Mouse (Mus musculus): ENCODE measurements around the gene Padi6. TPM values are rescaled to one million over a fixed set of nuclear protein-coding genes. Genes with fewer than 3 reads are reported as not detected.
A peak's percentile ranks its signal among the peaks of the same experiment; 100 is the strongest.

Gene Padi6
- polyA plus RNA-seq, 1 experiment from 2014 or later, result not detected

DNA sequence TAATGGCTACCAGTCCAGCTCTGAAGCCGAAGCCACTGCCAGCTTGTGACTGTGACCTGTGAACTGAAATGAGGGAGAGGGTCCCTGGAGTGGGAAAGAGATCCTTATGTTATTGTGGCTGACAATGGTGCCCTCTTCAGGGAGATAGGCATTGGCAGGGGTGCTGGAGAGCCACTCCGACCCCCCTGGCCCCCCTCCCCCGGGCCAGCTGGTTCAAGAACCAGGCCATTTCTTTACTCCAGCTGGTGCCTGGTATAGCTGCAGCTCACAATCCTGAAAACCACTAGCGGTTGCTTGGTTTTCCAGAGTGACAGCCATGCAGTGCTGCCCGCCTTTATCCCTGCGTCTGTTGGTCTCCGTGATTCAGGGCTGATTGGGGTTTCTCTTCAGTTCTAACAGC is 33.3 kb downstream of the Padi6 start:
- H3K4me2 ChIP-seq, result no peak overlapping the region
- peaks cover 57% of the 10 kb centered on the region for H3K4me1 ChIP-seq (replicated peaks)
- H3K9ac ChIP-seq, result no peak overlapping the region
- no peaks in the 10 kb centered on the region for H3K27me3 ChIP-seq
- H3K36me3 ChIP-seq (replicated peaks), result peaks cover 100% of the 10 kb centered on the region
- H3K27ac ChIP-seq (replicated peaks), result no peak overlapping the region
- H3K9me3 ChIP-seq (replicated peaks), result no peaks in the 10 kb centered on the region
- WGBS (ENCODE audit: insufficient replicate concordance), result 84% methylated on average over 7 of the region's 7 CpGs
- ATAC-seq (ENCODE audit: insufficient read depth), result no peak
- no peak overlapping the region for H3K4me3 ChIP-seq (replicated peaks)

DNA sequence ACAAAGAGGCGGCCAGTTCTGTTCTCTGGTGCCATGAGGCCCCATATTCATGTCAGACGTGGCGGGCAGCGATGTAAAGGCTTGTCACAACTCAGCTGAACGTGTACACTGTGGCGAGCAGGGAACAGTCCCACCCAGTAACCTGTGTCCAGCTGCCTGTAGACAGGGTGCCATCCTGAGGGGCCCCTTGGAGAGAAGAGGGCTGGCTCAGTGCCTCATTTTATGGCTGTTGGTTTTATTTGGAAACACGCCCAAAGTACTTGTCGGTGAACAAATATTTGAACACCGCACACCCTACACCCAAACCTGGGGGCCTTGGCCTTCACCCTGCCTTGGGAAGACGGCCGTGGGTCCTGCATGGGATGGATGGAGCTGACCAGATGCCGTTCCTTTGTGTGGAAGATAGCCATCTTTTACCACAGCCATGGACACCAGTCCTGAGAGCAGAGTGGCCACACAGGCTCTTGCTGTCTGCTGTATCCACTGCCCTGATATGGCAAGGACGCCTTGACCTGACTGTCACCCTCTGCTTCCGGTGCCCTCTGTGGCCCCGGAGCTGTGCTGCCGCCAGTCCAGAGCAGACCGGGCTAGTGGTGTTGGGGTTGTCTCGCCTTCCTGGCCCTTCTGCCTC is 34.0 kb downstream of the Padi6 start:
- peaks cover 62% of the 10 kb centered on the region for H3K4me1 ChIP-seq (replicated peaks)
- H3K9me3 ChIP-seq (replicated peaks), result no peaks in the 10 kb centered on the region
- no peak overlapping the region for H3K9ac ChIP-seq
- H3K4me3 ChIP-seq (replicated peaks), result no peak overlapping the region
- WGBS (ENCODE audit: insufficient replicate concordance), result 72% methylated on average over 18 of the region's 18 CpGs
- no peak for ATAC-seq (ENCODE audit: insufficient read depth)
- H3K36me3 ChIP-seq (replicated peaks), result peaks cover 95% of the 10 kb centered on the region
- H3K27me3 ChIP-seq, result no peaks in the 10 kb centered on the region
- no peak overlapping the region for H3K27ac ChIP-seq (replicated peaks)
- no peak overlapping the region for H3K4me2 ChIP-seq

DNA sequence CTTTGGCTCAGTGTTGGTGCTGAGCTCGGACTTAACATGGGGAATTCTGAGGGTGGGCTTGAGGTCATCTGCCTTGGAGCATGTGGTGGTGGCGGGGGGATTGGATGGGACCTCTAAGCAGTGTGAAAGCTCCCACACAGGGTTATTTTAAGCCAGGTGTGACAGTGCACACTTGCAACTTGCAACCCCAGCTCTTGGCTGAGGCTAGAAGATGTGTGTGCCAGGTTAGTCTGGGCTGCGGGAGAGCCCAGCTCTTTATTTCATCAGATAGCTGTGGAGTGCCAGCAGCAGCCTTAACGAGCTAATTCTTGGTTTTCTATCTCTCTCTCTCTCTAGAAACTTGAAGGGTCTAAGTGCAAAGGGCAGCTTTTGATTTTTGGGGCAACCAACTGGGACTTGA is 34.8 kb downstream of the Padi6 start:
- ATAC-seq (ENCODE audit: insufficient read depth), result no peak
- H3K4me1 ChIP-seq (replicated peaks), result peaks cover 65% of the 10 kb centered on the region
- H3K4me2 ChIP-seq, result no peak overlapping the region
- no peak overlapping the region for H3K4me3 ChIP-seq (replicated peaks)
- peaks cover 87% of the 10 kb centered on the region for H3K36me3 ChIP-seq (replicated peaks)
- no peak overlapping the region for H3K9ac ChIP-seq
- H3K27me3 ChIP-seq, result no peaks in the 10 kb centered on the region
- H3K27ac ChIP-seq (replicated peaks), result no peak overlapping the region
- 69% methylated on average over 4 of the region's 4 CpGs for WGBS (ENCODE audit: insufficient replicate concordance)
- no peaks in the 10 kb centered on the region for H3K9me3 ChIP-seq (replicated peaks)

DNA sequence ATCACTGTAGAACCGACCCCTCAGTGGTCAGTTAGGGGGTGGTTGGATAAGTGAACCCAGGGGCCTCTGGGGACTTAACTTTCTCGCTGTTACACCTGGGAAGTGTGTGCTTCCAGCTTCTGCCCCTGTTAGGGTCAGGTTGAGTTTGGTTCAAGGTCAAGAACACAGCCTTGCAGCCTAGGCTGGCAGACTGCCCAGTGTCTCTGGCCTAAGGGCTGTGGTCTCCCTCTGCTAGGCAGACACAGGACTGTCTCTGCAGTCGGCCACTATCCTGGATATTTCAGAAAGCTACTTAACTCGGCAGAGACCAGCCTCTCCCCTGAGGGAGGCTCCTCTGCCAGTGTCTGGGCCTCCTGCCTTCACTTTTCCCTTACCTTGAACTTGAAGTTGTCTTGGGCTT is 38.3 kb downstream of the Padi6 start:
- H3K36me3 ChIP-seq (replicated peaks), result peaks cover 53% of the 10 kb centered on the region
- no peaks in the 10 kb centered on the region for H3K9me3 ChIP-seq (replicated peaks)
- peak overlapping the region; percentile 89 for H3K27ac ChIP-seq (replicated peaks)
- peaks cover 84% of the 10 kb centered on the region for H3K4me1 ChIP-seq (replicated peaks)
- H3K9ac ChIP-seq, result peak overlapping the region; percentile 99
- peak overlapping the region; percentile 90 for H3K4me2 ChIP-seq
- peak overlapping the region; percentile 96 for H3K4me3 ChIP-seq (replicated peaks)
- no peaks in the 10 kb centered on the region for H3K27me3 ChIP-seq
- no peak for ATAC-seq (ENCODE audit: insufficient read depth)
- 41% methylated on average over 4 of the region's 4 CpGs for WGBS (ENCODE audit: insufficient replicate concordance)

DNA sequence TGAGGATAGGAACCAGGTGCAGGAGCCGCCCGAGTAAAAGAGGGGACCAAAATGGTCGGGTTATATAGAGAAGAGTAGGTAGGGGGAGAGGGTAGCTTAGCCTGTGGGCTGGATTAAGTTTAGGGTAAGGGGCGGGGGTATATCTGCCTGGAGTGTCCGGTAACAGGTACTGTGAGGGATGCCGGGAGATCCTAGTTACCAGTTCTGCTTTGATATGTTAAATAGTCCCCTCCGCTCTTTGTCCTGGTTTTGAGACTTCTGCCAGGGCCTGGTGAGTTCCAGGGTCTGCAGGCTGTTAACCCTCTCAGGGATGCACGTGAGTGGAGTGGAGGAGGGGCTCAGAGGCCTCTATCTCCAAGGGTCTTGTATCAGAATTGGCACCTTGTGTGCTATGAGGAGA is 38.8 kb downstream of the Padi6 start:
- H3K4me3 ChIP-seq (replicated peaks), result peak overlapping the region; percentile 96
- ATAC-seq (ENCODE audit: insufficient read depth), result no peak
- no peaks in the 10 kb centered on the region for H3K9me3 ChIP-seq (replicated peaks)
- WGBS (ENCODE audit: insufficient replicate concordance), result 23% methylated on average over 8 of the region's 8 CpGs
- H3K9ac ChIP-seq, result peak overlapping the region; percentile 99
- H3K36me3 ChIP-seq (replicated peaks), result peaks cover 47% of the 10 kb centered on the region
- H3K27ac ChIP-seq (replicated peaks), result peak overlapping the region; percentile 89
- H3K4me1 ChIP-seq (replicated peaks), result peaks cover 84% of the 10 kb centered on the region
- H3K27me3 ChIP-seq, result no peaks in the 10 kb centered on the region
- H3K4me2 ChIP-seq, result peak overlapping the region; percentile 90

DNA sequence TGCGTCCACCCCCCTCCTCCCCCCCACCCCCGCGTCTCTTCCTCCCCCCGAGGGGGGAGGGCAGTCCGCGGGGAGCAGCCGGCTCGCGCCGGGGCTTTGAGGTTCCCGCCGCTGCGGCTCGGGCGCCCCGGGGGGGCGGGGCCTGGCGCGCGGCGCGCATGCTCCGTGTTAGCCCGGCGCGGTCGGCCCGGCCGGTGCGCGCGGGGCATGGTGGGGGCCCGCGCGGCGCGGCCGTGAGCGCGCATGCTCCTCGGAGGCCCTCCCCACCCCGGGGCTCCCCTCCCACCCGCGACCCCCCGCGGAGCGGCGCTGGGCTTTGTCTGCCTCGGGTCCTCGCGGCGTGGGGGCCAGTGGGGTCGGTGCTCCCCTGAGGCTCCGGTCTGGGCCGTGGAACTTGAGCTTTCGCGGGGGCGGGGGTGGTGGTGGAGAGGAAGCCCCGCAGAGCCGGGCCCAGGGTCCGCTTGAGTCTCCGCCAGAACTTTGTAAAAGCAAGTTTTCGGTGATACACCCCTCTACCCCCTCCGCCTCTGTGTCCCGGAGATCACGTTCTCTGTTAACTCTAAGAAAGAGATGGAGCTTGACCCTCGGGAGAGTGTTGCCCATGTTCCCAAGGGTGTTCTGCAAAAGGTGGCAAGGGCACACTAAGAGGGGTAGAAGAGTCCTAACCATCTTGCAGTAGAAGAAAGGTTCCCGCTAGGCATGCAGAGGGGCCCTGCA is 39.7 kb downstream of the Padi6 start:
- Histone ChIP-seq H3K4me3 (replicated peaks) (peak overlapping the region; percentile 96), H3K36me3 (replicated peaks) (peaks cover 39% of the 10 kb centered on the region), H3K27me3 (no peaks in the 10 kb centered on the region), H3K4me1 (replicated peaks) (peaks cover 83% of the 10 kb centered on the region), H3K9ac (peak overlapping the region; percentile 99), H3K27ac (replicated peaks) (peak overlapping the region; percentile 89), H3K9me3 (replicated peaks) (no peaks in the 10 kb centered on the region), H3K4me2 (peak overlapping the region; percentile 90)
- ATAC-seq (ENCODE audit: insufficient read depth), result peak; percentile 77
- under 1% methylated on average over 53 of the region's 68 CpGs for WGBS (ENCODE audit: insufficient replicate concordance)

DNA sequence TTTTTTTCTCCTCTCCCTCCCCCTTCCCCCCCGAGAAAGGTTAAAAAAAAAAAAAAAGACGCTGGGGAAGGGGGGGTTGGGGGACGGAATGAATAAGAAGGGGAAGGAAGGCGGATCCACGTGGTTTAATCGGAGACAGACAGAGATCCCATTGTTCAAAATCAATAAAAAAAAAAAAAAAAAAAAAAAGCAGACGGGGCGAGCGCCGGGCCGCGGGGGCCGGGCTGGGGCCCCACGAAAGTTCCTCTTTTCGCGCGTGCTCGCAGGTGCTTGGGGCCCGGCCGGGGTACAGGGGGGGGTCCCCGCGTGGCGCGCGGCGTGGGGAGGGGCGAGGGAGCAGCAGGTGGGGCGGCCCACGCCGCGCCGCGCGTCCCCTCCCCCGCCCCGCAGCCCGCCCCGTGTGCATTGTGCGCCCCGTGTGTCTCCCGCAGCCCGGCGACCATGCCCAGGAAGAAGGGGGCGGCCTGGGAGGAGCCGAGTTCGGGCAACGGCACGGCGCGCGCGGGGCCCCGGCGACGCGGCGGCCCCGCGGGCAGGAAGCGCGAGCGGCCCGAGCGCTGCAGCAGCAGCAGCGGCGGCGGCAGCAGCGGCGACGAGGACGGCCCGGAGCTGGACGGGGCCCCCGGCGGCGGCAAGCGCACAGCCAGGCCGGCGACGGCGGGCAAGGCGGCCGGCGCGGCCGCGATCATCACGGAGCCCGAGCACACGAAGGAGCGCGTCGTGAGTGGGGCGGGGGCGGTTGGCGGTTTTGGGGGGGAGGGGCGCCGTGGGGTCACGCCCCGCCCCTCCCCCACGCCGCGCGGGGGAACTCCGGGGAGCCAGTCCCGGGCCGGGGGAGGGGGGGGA is 40.5 kb downstream of the Padi6 start:
- H3K4me1 ChIP-seq (replicated peaks), result peaks cover 75% of the 10 kb centered on the region
- peak; percentile 25 for ATAC-seq (ENCODE audit: insufficient read depth)

DNA sequence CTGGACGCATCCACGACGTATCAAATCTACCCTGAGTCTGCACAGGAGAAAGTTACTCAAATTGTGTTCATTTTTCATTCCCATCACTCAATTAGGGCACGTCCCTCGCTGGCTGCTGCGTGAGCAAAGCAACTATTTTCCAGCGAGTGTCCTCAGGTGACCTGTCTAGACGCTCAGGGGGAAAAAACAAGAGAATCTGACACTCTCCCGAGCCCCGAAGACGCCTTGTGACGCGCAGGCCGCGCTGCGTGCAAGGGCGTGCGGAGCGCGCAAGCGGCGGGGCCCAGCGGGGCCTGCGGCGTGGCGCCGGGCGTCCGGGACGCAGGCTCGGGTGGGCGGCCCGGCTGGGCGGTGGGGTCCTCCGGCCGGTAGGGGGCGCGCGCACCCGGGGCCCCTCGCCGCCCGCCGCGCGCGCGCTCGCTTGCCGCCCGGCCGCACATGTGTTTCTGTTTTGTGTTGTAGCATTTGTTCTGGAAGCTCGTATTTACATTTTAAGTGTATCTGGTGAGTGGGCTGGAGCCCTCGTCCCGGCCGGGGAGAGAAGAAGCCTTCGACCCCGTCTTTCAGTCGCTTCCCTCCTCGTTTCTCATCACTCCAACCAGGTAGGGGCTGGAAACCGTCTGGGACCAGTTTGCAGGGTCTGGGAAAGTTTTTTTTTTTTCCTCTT is 41.3 kb downstream of the Padi6 start:
- peak; percentile 74 for ATAC-seq (ENCODE audit: insufficient read depth)
- no peaks in the 10 kb centered on the region for H3K27me3 ChIP-seq
- H3K9me3 ChIP-seq (replicated peaks), result no peaks in the 10 kb centered on the region
- peaks cover 75% of the 10 kb centered on the region for H3K4me1 ChIP-seq (replicated peaks)
- peak overlapping the region; percentile 96 for H3K4me3 ChIP-seq (replicated peaks)
- peaks cover 23% of the 10 kb centered on the region for H3K36me3 ChIP-seq (replicated peaks)
- H3K9ac ChIP-seq, result peak overlapping the region; percentile 99
- peak overlapping the region; percentile 89 for H3K27ac ChIP-seq (replicated peaks)
- under 1% methylated on average over 61 of the region's 61 CpGs for WGBS (ENCODE audit: insufficient replicate concordance)
- H3K4me2 ChIP-seq, result peak overlapping the region; percentile 90

More for the DNA sequence above, 40.5 kb downstream of the Padi6 start:
- Histone ChIP-seq H3K9me3 (replicated peaks) (no peaks in the 10 kb centered on the region), H3K27me3 (no peaks in the 10 kb centered on the region), H3K36me3 (replicated peaks) (peaks cover 30% of the 10 kb centered on the region), H3K9ac (peak overlapping the region; percentile 99), H3K4me2 (peak overlapping the region; percentile 90), H3K4me3 (replicated peaks) (peak overlapping the region; percentile 96), H3K27ac (replicated peaks) (peak overlapping the region; percentile 89)
- under 1% methylated on average over 85 of the region's 107 CpGs for WGBS (ENCODE audit: insufficient replicate concordance)

DNA sequence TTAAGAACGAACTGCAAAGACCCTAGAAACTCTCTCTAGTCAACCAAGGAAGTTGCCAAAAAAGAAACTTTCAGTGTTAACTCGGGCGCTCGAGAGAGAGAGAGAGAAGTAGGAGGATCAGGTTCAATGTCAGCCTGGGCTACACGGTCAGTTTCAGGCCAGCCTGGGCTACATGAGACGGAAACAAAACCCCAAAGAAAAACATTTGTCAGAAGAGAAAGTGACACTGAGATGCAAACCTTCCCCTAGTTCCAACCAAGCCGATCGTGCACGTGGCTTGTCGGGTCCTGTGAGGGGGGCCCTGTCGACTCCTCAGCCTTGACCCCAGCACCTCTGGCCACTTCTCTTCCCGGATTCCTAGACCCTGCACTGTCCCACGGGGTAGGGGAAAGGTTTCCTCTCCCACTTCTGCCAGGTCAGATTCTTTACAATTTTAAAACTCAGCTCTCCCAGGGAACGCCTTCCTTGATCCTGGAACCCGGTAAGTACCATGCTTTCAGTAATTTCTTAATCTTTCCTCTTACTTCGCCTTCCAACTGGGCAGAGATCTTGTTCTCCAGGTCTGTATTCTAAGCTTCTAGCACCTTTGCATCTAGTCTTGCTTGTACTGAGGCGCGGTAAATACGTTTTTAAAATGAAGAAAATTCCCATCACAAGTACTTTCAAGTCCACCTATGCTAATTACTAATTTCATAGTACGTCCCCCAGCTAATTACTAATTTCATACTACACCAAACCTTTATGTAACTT is 42.0 kb downstream of the Padi6 start, which contains the start of gene Rcc2:
TSS of gene Rcc2 (plus strand) at position 273 of the 750 bp plus-strand sequence.
- no peak for ATAC-seq (ENCODE audit: insufficient read depth)
- WGBS (ENCODE audit: insufficient replicate concordance), result 5% methylated on average over 20 of the region's 20 CpGs
- peaks cover 75% of the 10 kb centered on the region for H3K4me1 ChIP-seq (replicated peaks)

DNA sequence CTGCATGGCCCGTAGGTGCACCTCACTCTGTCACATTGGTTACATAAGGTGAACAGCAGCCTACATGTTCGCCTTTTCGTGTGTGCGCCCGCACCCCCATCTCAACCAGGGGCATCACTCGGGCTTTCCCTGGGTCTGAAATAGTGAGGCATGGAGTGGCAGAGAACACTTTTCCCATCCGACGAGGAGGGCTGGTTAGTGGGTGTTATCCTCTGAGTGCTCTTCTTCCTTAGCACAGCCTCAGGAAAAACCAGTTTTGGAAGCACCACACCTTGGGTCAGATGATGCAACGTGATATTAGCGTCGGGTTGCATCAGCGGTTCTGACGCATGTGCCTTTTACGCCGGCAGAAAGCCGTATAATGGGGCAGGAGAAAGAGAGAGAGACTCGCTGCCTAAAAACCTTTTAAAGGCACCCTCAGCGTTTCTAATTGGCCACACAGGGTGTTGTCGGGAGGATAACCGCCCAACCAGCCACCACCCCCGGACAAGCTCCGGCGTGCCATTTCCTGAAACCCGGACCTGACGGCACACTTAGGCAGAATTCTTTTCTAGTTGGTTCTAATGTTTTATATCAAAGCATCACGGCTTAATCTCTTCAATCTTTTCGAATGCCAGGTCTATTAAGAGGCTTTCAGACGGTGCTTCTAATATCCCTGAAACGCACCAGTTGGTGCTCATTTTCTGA is 42.9 kb downstream of the Padi6 start:
- ATAC-seq (ENCODE audit: insufficient read depth), result peak; percentile 47
- WGBS (ENCODE audit: insufficient replicate concordance), result 4% methylated on average over 29 of the region's 29 CpGs
- Histone ChIP-seq H3K27me3 (no peaks in the 10 kb centered on the region), H3K36me3 (replicated peaks) (peaks cover 7% of the 10 kb centered on the region), H3K4me2 (peak overlapping the region; percentile 90), H3K27ac (replicated peaks) (peak overlapping the region; percentile 89), H3K9me3 (replicated peaks) (no peaks in the 10 kb centered on the region), H3K9ac (peak overlapping the region; percentile 99), H3K4me3 (replicated peaks) (peak overlapping the region; percentile 96), H3K4me1 (replicated peaks) (peaks cover 75% of the 10 kb centered on the region)

More for the DNA sequence above, 42.0 kb downstream of the Padi6 start, which contains the start of gene Rcc2:
- H3K9me3 ChIP-seq (replicated peaks), result no peaks in the 10 kb centered on the region
- no peaks in the 10 kb centered on the region for H3K27me3 ChIP-seq
- peak within 1 kb of the TSS; percentile 90 for H3K4me2 ChIP-seq
- H3K4me3 ChIP-seq (replicated peaks), result peak within 1 kb of the TSS; percentile 96
- H3K9ac ChIP-seq, result peak within 1 kb of the TSS; percentile 99
- peak within 1 kb of the TSS; percentile 89 for H3K27ac ChIP-seq (replicated peaks)
- H3K36me3 ChIP-seq (replicated peaks), result peaks cover 15% of the 10 kb centered on the region

Data from liver, embryonic 15.5 days (tissue).